Mouse (Mus musculus): ENCODE measurements around the gene Rab14. TPM values are rescaled to one million over a fixed set of nuclear protein-coding genes. Genes with fewer than 3 reads are reported as not detected.

Rab14 gene
- polyA plus RNA-seq, 1 experiment, result 171 TPM

DNA sequence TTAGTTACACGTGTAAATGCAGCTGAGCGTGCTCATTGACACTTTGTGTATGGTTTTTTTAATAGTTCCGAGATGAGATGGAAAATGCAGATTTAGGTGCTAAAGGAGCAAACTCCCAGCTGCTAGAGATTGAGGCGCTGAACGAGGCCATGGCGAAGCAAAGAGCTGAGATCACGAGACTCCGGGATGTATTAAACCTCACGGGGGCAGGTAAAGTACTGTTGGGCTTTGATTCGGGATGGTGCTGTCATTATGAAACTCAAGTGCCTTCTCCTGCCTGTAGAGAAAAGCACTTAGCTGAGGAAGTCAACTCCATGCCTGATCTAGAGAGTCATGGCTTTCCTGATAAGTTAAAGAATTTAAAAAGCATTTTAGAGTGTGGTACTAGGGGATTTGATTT lies 52.1 kb downstream of the Rab14 start:
- DNase-seq (ENCODE audit: low read depth), result no peak
- TF ChIP-seq POLR2A (IDR thresholded peaks at IDR 0.05; ENCODE audit: borderline replicate concordance, extremely low read depth, insufficient read depth, insufficient read length, poor library complexity, severe bottlenecking), result no peak
- no peak for TF ChIP-seq CTCF (IDR thresholded peaks at IDR 0.05; ENCODE audit: borderline replicate concordance, extremely low read depth, insufficient read depth, insufficient read length)

DNA sequence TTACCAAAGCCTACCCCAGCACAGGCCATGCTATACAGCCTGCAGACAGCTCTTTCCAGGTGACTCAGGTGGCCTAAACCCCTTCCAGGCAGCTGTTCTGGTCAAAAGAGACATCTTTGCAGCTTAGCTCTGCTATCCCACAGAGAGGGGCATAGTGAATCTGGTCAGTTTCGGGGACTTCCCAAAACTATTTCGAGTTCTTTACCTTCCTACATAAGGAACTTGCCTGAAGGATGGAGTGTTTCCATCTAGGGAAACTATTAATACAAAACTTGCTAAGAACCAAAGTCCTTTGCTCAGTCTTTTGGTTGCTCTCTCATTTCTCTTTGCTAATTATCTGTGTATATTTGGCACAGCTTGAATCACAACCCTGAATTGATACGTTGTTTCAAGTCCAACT lies 59.2 kb downstream of the Rab14 start:
- no peak for DNase-seq (ENCODE audit: low read depth)
- TF ChIP-seq POLR2A (IDR thresholded peaks at IDR 0.05; ENCODE audit: borderline replicate concordance, extremely low read depth, insufficient read depth, insufficient read length, poor library complexity, severe bottlenecking) (no peak), CTCF (IDR thresholded peaks at IDR 0.05; ENCODE audit: borderline replicate concordance, extremely low read depth, insufficient read depth, insufficient read length) (no peak)

GRCm38 (mm10) chr2:35138576-35138975 lies 62.3 kb downstream of the Rab14 start:
- no peak for TF ChIP-seq POLR2A (IDR thresholded peaks at IDR 0.05; ENCODE audit: borderline replicate concordance, extremely low read depth, insufficient read depth, insufficient read length, poor library complexity, severe bottlenecking)
- TF ChIP-seq CTCF (IDR thresholded peaks at IDR 0.05; ENCODE audit: borderline replicate concordance, extremely low read depth, insufficient read depth, insufficient read length), result no peak
- DNase-seq (ENCODE audit: low read depth), result no peak

DNA sequence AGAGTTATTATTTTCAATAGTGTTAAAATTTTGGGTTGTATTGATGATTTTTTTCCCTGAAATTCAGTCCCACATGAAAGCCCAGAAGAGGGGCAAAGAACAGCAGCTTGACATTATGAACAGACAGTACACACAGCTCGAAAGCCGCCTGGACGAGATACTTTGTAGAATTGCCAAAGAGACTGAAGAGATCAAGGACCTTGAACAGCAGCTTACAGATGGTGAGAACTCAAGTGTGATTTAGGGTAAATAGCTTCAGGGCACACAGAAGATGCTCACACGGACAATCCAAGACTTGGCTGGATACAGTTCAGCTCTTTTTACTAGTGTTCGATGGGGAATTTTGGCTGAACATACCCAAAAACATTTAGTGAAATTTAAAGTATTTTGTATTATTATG lies 67.0 kb downstream of the Rab14 start:
- peak; percentile 7 for DNase-seq (ENCODE audit: low read depth)
- TF ChIP-seq CTCF (IDR thresholded peaks at IDR 0.05; ENCODE audit: borderline replicate concordance, extremely low read depth, insufficient read depth, insufficient read length) (no peak), POLR2A (IDR thresholded peaks at IDR 0.05; ENCODE audit: borderline replicate concordance, extremely low read depth, insufficient read depth, insufficient read length, poor library complexity, severe bottlenecking) (no peak)

DNA sequence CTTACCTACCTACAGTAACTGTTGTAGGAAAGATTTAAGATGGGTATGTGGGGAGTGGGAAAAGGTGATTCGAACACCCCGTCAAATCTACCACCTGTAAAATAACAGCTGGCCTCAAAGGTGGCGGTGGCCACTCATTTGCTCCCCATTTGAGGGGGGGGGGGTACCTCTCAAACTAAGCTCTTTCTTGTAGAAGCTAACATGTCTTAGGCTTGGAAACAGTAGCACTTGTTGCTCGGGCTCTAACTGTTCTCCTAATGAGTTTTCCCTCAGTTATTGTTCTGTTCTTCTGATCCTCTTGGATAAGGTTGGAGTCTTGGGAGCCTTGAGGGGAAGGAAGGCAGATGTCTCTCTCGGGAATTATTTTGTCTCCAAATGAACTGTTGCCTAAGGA lies 68.3 kb downstream of the Rab14 start:
- DNase-seq (ENCODE audit: low read depth), result peak; percentile 19
- no peak for TF ChIP-seq POLR2A (IDR thresholded peaks at IDR 0.05; ENCODE audit: borderline replicate concordance, extremely low read depth, insufficient read depth, insufficient read length, poor library complexity, severe bottlenecking)
- TF ChIP-seq CTCF (IDR thresholded peaks at IDR 0.05; ENCODE audit: borderline replicate concordance, extremely low read depth, insufficient read depth, insufficient read length), result no peak

DNA sequence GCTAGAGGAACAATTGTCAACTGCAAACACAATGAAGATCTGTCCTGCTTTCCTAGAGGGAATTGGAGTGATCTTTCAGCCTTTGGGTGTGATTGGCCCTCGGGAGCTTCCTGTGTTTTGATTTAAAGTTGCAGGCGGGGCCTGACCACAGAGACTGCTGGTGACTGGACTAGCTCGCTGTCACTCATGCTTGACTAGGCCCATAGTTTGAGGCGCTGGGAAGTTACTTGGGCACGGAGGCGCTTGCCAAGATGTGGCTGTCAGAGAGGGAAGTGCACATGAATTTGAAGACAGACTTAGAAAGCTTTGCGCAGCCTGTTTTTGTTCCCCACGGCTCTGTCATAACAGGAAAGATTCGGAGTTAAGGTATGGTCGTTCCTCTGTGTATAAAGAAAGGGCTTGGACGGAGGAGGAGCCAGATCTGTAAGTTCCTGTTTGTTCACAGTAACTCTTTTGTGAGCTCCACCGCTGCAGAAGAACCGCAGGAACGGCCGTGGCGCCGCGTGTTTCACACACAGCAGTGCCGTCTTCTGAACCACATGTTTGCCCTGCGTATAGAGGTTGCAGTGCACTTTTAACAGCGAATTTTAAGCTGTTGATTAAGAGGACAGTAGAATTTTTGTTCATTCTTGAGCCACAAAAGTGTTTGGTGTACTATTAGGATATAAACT lies 68.8 kb downstream of the Rab14 start:
- DNase-seq (ENCODE audit: low read depth), result peak; percentile 98
- TF ChIP-seq POLR2A (IDR thresholded peaks at IDR 0.05; ENCODE audit: borderline replicate concordance, extremely low read depth, insufficient read depth, insufficient read length, poor library complexity, severe bottlenecking), result peak; percentile 9; the same call in 1 of the 2 replicates
- peak; percentile 24; the same call in 1 of the 2 replicates for TF ChIP-seq CTCF (IDR thresholded peaks at IDR 0.05; ENCODE audit: borderline replicate concordance, extremely low read depth, insufficient read depth, insufficient read length)

DNA sequence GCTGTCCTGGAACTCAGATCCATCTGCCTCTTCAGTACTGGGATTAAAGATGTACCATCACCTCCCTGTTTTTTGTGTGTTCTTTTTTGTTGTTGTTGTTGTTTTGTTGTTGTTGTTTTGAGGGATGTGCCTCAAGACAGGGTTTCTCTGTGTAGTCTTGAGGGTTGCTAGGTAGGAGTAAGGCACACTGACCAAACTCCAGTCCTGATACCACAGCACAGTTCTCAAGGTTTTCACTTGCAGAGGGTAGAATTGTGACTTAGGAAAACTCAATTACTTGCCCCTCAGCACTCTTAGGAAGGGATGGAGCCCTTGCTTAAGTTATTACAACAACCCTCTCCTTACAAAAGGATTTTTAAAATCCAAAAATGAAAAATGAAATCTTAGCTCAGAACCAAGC lies 69.4 kb downstream of the Rab14 start:
- no peak for DNase-seq (ENCODE audit: low read depth)
- TF ChIP-seq CTCF (IDR thresholded peaks at IDR 0.05; ENCODE audit: borderline replicate concordance, extremely low read depth, insufficient read depth, insufficient read length), result no peak
- no peak for TF ChIP-seq POLR2A (IDR thresholded peaks at IDR 0.05; ENCODE audit: borderline replicate concordance, extremely low read depth, insufficient read depth, insufficient read length, poor library complexity, severe bottlenecking)

Other genes with a start within 250 kb of the Rab14 start
- 1.4 and 2.4 TPM in 2 replicates for gene Traf1, start 239.3 kb downstream of the Rab14 start, polyA plus RNA-seq (2012; rRNA removed)
- gene Hc, start 139.7 kb downstream of the Rab14 start, polyA plus RNA-seq (2012; rRNA removed), result 0.38 and 0.40 TPM in 2 replicates
- 0.71 TPM in 2 replicates for gene AI182371, start 99.6 kb downstream of the Rab14 start, polyA plus RNA-seq (2012; rRNA removed)
- 20.5 and 23.6 TPM in 2 replicates for gene Cntrl, start 91.6 kb downstream of the Rab14 start, polyA plus RNA-seq (2012; rRNA removed)
- 21.6 and 26.6 TPM in 2 replicates for gene Gsn, start 55.3 kb upstream of the Rab14 start, polyA plus RNA-seq (2012; rRNA removed)
- 8.2 and 11.6 TPM in 2 replicates for gene Stom, start 135.9 kb upstream of the Rab14 start, polyA plus RNA-seq (2012; rRNA removed)
- gene 4930568D16Rik, start 166.6 kb upstream of the Rab14 start, polyA plus RNA-seq (2012; rRNA removed), result not detected in 2 replicates
- not detected in 2 replicates for gene 4930402F06Rik, start 196.1 kb upstream of the Rab14 start, polyA plus RNA-seq (2012; rRNA removed)